In the genomic region with DNA sequence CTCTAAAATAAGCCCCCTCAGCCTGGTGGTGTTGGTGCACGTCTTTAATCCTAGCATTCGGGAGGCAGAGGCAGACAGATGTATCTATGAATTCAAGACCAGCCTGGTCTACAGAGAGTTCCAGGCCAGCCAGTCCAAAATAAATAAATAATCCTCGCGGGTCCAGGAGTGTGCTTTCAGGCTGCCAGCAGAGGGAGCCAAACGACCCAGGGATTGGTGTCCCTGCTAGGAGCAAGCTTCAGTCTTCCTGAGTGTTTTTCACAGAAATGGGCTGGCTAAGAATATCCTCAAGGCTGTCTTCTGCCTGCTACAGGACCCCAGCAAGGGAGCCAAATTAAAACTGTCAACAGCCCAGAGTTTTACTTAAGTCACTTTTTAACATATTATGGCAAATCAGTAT, we compare ENCODE assay signal across 8 mouse cellular contexts. TPM values are rescaled to one million over a fixed set of nuclear protein-coding genes. Genes with fewer than 3 reads are reported as not detected.
DNase-seq lines count a peak whose midpoint lies in the region; ATAC-seq and TF ChIP-seq lines count a peak whose summit lies in the region.
"Had no signal": no experiment of that assay in that cellular context is flagged by ENCODE, and none has a peak within 500 bp of the region (broad histone marks: within the 10 kb centered on the region; RNA-seq: fewer than 3 reads in every experiment).

No protein-coding gene starts in this region.

- no peak overlapping the region for H3K9ac ChIP-seq in heart, postnatal 0 days (replicated peaks; ENCODE audit: low read depth, low read length)

- H3K4me1 ChIP-seq in bone marrow macrophage, adult 2 months (ENCODE audit: control insufficient read depth, insufficient read depth, low read length): peaks cover 20% of the 10 kb centered on the region
- H3K4me1 ChIP-seq in heart, postnatal 0 days (ENCODE audit: control insufficient read depth, insufficient read depth): no peaks in the 10 kb centered on the region; the same call in 1 of the 2 replicates

- peak; percentile 91 for TF ChIP-seq CTCF in bone marrow macrophage, adult 2 months (IDR thresholded peaks at IDR 0.05; ENCODE audit: low read depth, low read length)
- peak; percentile 98 for TF ChIP-seq CTCF in heart, postnatal 0 days (IDR thresholded peaks at IDR 0.05; ENCODE audit: low read depth)

- no peak overlapping the region for H3K4me2 ChIP-seq in heart, postnatal 0 days (ENCODE audit: low read depth, low read length)

- TF ChIP-seq POLR2A in bone marrow macrophage, adult 2 months (IDR thresholded peaks at IDR 0.05; ENCODE audit: borderline replicate concordance, low read depth, low read length): no peak

- no peaks in the 10 kb centered on the region for H3K27me3 ChIP-seq in heart, postnatal 0 days (ENCODE audit: control insufficient read depth, insufficient read depth, low read length)

- H3K9me3 ChIP-seq in heart, postnatal 0 days (replicated peaks; ENCODE audit: control insufficient read depth, low read length): no peaks in the 10 kb centered on the region

- H3K4me3 ChIP-seq in bone marrow macrophage, adult 2 months (ENCODE audit: insufficient read depth, low read length): no peak overlapping the region
- no peak overlapping the region for H3K4me3 ChIP-seq in heart, postnatal 0 days (ENCODE audit: low read depth, low read length)
- H3K4me3 ChIP-seq: myocyte had no signal

- 8% methylated on average over 5 of the region's 5 CpGs for WGBS in heart, postnatal 0 days
- 17% methylated on average over 5 of the region's 5 CpGs for WGBS in large intestine, adult 2 months

- no peaks in the 10 kb centered on the region; the same call in 1 of the 2 replicates for H3K36me3 ChIP-seq in heart, postnatal 0 days (replicated peaks; ENCODE audit: control insufficient read depth, insufficient read depth, low read length)

- DNase-seq in MEL-GATA-1-ER (ENCODE audit: extremely low read depth, low read depth): peak; percentile 51
- DNase-seq in heart, postnatal 0 days (ENCODE audit: low spot score): peak; percentile 82
- DNase-seq in large intestine, adult 2 months (ENCODE audit: low read depth, low spot score): peak; percentile 69
- DNase-seq in lung, postnatal 10 days: peak; percentile 92
- DNase-seq in right cerebral cortex, adult 2 months (ENCODE audit: low spot score in 2 of 2): peak; percentile 74 to 76

- TF ChIP-seq EP300 in heart, postnatal 0 days (IDR thresholded peaks at IDR 0.05; ENCODE audit: low read depth): no peak

- peak; percentile 76 for ATAC-seq in erythroblast, adult 5-6 weeks (replicated peaks; ENCODE audit: low FRiP score, poor library complexity, severe bottlenecking)
- peak; percentile 74 for ATAC-seq in heart, postnatal 0 days (ENCODE audit: insufficient read depth, low read depth)

- H3K27ac ChIP-seq in bone marrow macrophage, adult 2 months (ENCODE audit: insufficient read depth, low read depth, low read length): peak overlapping the region; percentile 16; the same call in 1 of the 2 replicates
- H3K27ac ChIP-seq in heart, postnatal 0 days (ENCODE audit: low read depth): 0 out of 2 replicates have a peak overlapping the region, but pooled peaks have one; percentile 28

RNA-seq across cellular contexts. Expression of a gene that starts 11.6 kb away (rescaled TPM):
- 157 and 173 TPM in 2 replicates for polyA plus RNA-seq in bone marrow macrophage, adult 2 months (2012; ENCODE audit: insufficient read depth, insufficient read length, missing spikeins)
- total RNA-seq in erythroblast, adult 5-6 weeks (2015; ENCODE audit: low replicate concordance): 392 and 403 TPM in 2 replicates
- 364 and 493 TPM in 2 replicates for total RNA-seq in erythroblast, adult 5-6 weeks (2017; ENCODE audit: low replicate concordance)
- 52.0 and 55.6 TPM in 2 replicates for total RNA-seq in heart, postnatal 0 days (2014; rRNA removed; ENCODE audit: low replicate concordance)
- polyA plus RNA-seq in heart, postnatal 0 days (2015; fragmentation: Nextera tagmentation; extraction: Ambion mirVana): 16.4 and 18.0 TPM in 2 replicates
- polyA plus RNA-seq in large intestine, adult 2 months (2012; rRNA removed): 114 and 158 TPM in 2 replicates

RNA-seq across cellular contexts. Expression of a gene that starts 13.8 kb away (rescaled TPM):
- polyA plus RNA-seq in bone marrow macrophage, adult 2 months (2012; ENCODE audit: insufficient read depth, insufficient read length, missing spikeins): 5.0 and 6.9 TPM in 2 replicates
- 2.5 and 4.4 TPM in 2 replicates for total RNA-seq in erythroblast, adult 5-6 weeks (2015; ENCODE audit: low replicate concordance)
- total RNA-seq in erythroblast, adult 5-6 weeks (2017; ENCODE audit: low replicate concordance): 12.5 and 15.2 TPM in 2 replicates
- total RNA-seq in heart, postnatal 0 days (2014; rRNA removed; ENCODE audit: low replicate concordance): 4.8 and 10.0 TPM in 2 replicates
- polyA plus RNA-seq in heart, postnatal 0 days (2015; fragmentation: Nextera tagmentation; extraction: Ambion mirVana): 2.3 and 3.3 TPM in 2 replicates
- polyA plus RNA-seq in large intestine, adult 2 months (2012; rRNA removed): 3.7 and 5.1 TPM in 2 replicates

RNA-seq across cellular contexts. Expression of a gene that starts 19.2 kb away (rescaled TPM):
- 1.3 TPM in 2 replicates for polyA plus RNA-seq in bone marrow macrophage, adult 2 months (2012; ENCODE audit: insufficient read depth, insufficient read length, missing spikeins)
- total RNA-seq in erythroblast, adult 5-6 weeks (2015; ENCODE audit: low replicate concordance): 0.96 and 4.4 TPM in 2 replicates
- total RNA-seq in erythroblast, adult 5-6 weeks (2017; ENCODE audit: low replicate concordance): 5.3 and 12.9 TPM in 2 replicates
- total RNA-seq in heart, postnatal 0 days (2014; rRNA removed; ENCODE audit: low replicate concordance): 0.19 and 4.6 TPM in 2 replicates
- 0.52 and 0.57 TPM in 2 replicates for polyA plus RNA-seq in heart, postnatal 0 days (2015; fragmentation: Nextera tagmentation; extraction: Ambion mirVana)
- polyA plus RNA-seq in large intestine, adult 2 months (2012; rRNA removed): 0.14 TPM in 1 of 2 replicates, not detected in the other
- polyA plus RNA-seq: myocyte had no signal

RNA-seq across cellular contexts. Expression of a gene that starts 22.0 kb away (rescaled TPM):
- 13.7 and 18.2 TPM in 2 replicates for polyA plus RNA-seq in bone marrow macrophage, adult 2 months (2012; ENCODE audit: insufficient read depth, insufficient read length, missing spikeins)
- 11.1 and 32.3 TPM in 2 replicates for total RNA-seq in erythroblast, adult 5-6 weeks (2015; ENCODE audit: low replicate concordance)
- total RNA-seq in erythroblast, adult 5-6 weeks (2017; ENCODE audit: low replicate concordance): 16.3 and 18.1 TPM in 2 replicates
- total RNA-seq in heart, postnatal 0 days (2014; rRNA removed; ENCODE audit: low replicate concordance): 34.0 and 34.3 TPM in 2 replicates
- polyA plus RNA-seq in heart, postnatal 0 days (2015; fragmentation: Nextera tagmentation; extraction: Ambion mirVana): 37.0 and 38.4 TPM in 2 replicates
- polyA plus RNA-seq in large intestine, adult 2 months (2012; rRNA removed): 3.0 and 3.4 TPM in 2 replicates

RNA-seq across cellular contexts. Expression of a gene that starts 28.2 kb away (rescaled TPM):
- not detected in 2 replicates for polyA plus RNA-seq in bone marrow macrophage, adult 2 months (2012; ENCODE audit: insufficient read depth, insufficient read length, missing spikeins)
- total RNA-seq in erythroblast, adult 5-6 weeks (2015; ENCODE audit: low replicate concordance): not detected in 2 replicates
- total RNA-seq in erythroblast, adult 5-6 weeks (2017; ENCODE audit: low replicate concordance): not detected in 2 replicates
- 0.15 TPM in 1 of 2 replicates, not detected in the other for total RNA-seq in heart, postnatal 0 days (2014; rRNA removed; ENCODE audit: low replicate concordance)
- 0.03 TPM in 1 of 2 replicates, not detected in the other for polyA plus RNA-seq in heart, postnatal 0 days (2015; fragmentation: Nextera tagmentation; extraction: Ambion mirVana)
- polyA plus RNA-seq in large intestine, adult 2 months (2012; rRNA removed): 0.02 TPM in 1 of 2 replicates, not detected in the other
